Mouse (Mus musculus) heart, postnatal 0 days (tissue): ENCODE data around the gene Prps1l1. TPM values are rescaled to one million over a fixed set of nuclear protein-coding genes. Genes with fewer than 3 reads are reported as not detected.

Experiments
- ATAC-seq: fragments of 200-750 bp; cut with Nextera tagmentation; 2 replicates; pipeline ENCODE4 v1.8.0; 2017; ENCODE audit warnings: low read depth, moderate number of reproducible peaks, moderate library complexity; ENCODE audit not compliant: insufficient read depth
- DNase-seq: peaks from one replicate; pipeline ENCODE4 v3.0.0-alpha.2; 2016; ENCODE audit warnings: low spot score
- H3K27ac ChIP-seq: fragments of 300-500 bp; sonication (generic); 2 replicates; pipeline ENCODE4 v1.5.1; 2014; ENCODE audit warnings: low read depth, mild to moderate bottlenecking
- H3K27me3 ChIP-seq: fragments of 300-500 bp; sonication (generic); 2 replicates; pipeline ENCODE4 v1.6.1; 2014; ENCODE audit warnings: low read length, mixed read lengths; ENCODE audit not compliant: control insufficient read depth, insufficient read depth
- H3K36me3 ChIP-seq: fragments of 300-500 bp; sonication (generic); replicated peaks from 2 replicates; pipeline ENCODE4 v1.6.1; 2014; ENCODE audit warnings: low read length, mixed read lengths; ENCODE audit not compliant: control insufficient read depth, insufficient read depth
- H3K4me1 ChIP-seq: fragments of 300-500 bp; sonication (generic); 2 replicates; pipeline ENCODE4 v1.6.1; 2014; ENCODE audit warnings: antibody characterized with exemption; ENCODE audit not compliant: control insufficient read depth, insufficient read depth
- H3K4me2 ChIP-seq: fragments of 300-500 bp; sonication (generic); 2 replicates; pipeline ENCODE4 v1.6.1; 2014; ENCODE audit warnings: low read depth, mild to moderate bottlenecking, low read length, moderate library complexity
- H3K4me3 ChIP-seq: fragments of 300-500 bp; sonication (generic); 2 replicates; pipeline ENCODE4 v1.5.1; 2014; ENCODE audit warnings: low read depth, low read length
- H3K9ac ChIP-seq: fragments of 300-500 bp; sonication (generic); replicated peaks from 2 replicates; pipeline ENCODE4 v1.6.1; 2014; ENCODE audit warnings: low read depth, low read length, mixed read lengths
- H3K9me3 ChIP-seq: fragments of 300-500 bp; sonication (generic); replicated peaks from 2 replicates; pipeline ENCODE4 v1.6.1; 2016; ENCODE audit warnings: low read length; ENCODE audit not compliant: control insufficient read depth
- CTCF ChIP-seq: IDR thresholded peaks from 2 replicates; pipeline ENCODE4 v1.5.1; 2016; ENCODE audit warnings: antibody characterized with exemption, control low read depth, low read depth
- EP300 ChIP-seq: IDR thresholded peaks from 2 replicates; pipeline ENCODE4 v1.6.1; 2016; ENCODE audit warnings: antibody characterized with exemption, low read depth
- WGBS: fragments of 180-500 bp; shearing (Covaris S2); extraction: QIAGEN DNeasy Blood & Tissue Kit; methylation state at CpG from one replicate; pipeline ENCODE4 v1.1.7; 2014; 5-methylcytosine and 5-hydroxymethylcytosine counted together
- polyA plus RNA-seq: library from polyadenylated mRNA; unstranded; fragments of >200 nt; fragmentation: Nextera tagmentation; extraction: Ambion mirVana; gene quantifications from 2 replicates; pipeline ENCODE4 v1.2.1, GENCODE M21; 2015
- total RNA-seq: library from RNA; depleted of rRNA; stranded (reverse); fragments of >200 nt; gene quantifications from 2 replicates; pipeline ENCODE4 v1.2.3, GENCODE M21; 2014; ENCODE audit warnings: low replicate concordance

The Prps1l1 gene
- total and polyA plus RNA-seq, 2 experiments from 2014 or later: not detected

GRCm38 (mm10) chr12:34989537-34990200, 5.1 kb downstream of the Prps1l1 start:
- 72% methylated on average over 7 of the region's 7 CpGs for WGBS
- Histone ChIP-seq H3K27me3 (no peaks in the 10 kb centered on the region), H3K27ac (no peak overlapping the region), H3K36me3 (no peaks in the 10 kb centered on the region), H3K9me3 (no peaks in the 10 kb centered on the region), H3K4me2 (no peak overlapping the region), H3K4me1 (no peaks in the 10 kb centered on the region), H3K4me3 (no peak overlapping the region), H3K9ac (no peak overlapping the region)
- DNase-seq (no peak), ATAC-seq (no peak)
- TF ChIP-seq CTCF (no peak), EP300 (no peak)

- H3K9ac ChIP-seq: no peak overlapping the region
- no peaks in the 10 kb centered on the region for H3K4me1 ChIP-seq
- no peaks in the 10 kb centered on the region for H3K27me3 ChIP-seq
- no peak overlapping the region for H3K4me3 ChIP-seq
- no peak for DNase-seq
- ATAC-seq: no peak
- H3K27ac ChIP-seq: no peak overlapping the region
- H3K4me2 ChIP-seq: no peak overlapping the region
- H3K9me3 ChIP-seq: no peaks in the 10 kb centered on the region
- 74% methylated on average over 4 of the region's 4 CpGs for WGBS
- TF ChIP-seq CTCF (no peak), EP300 (no peak)
- H3K36me3 ChIP-seq: no peaks in the 10 kb centered on the region
Measured at GRCm38 (mm10) chr12:34990387-34990786, 5.8 kb downstream of the Prps1l1 start.

GRCm38 (mm10) chr12:34991900-34992299, 7.3 kb downstream of the Prps1l1 start:
- no peaks in the 10 kb centered on the region for H3K36me3 ChIP-seq
- H3K4me2 ChIP-seq: no peak overlapping the region
- no peaks in the 10 kb centered on the region for H3K4me1 ChIP-seq
- no peak for DNase-seq
- H3K4me3 ChIP-seq: no peak overlapping the region
- no peak for ATAC-seq
- H3K9me3 ChIP-seq: peaks cover 4% of the 10 kb centered on the region; the same call in 1 of the 2 replicates
- WGBS: 77% methylated on average over 2 of the region's 2 CpGs
- H3K9ac ChIP-seq: no peak overlapping the region
- TF ChIP-seq CTCF: no peak
- TF ChIP-seq EP300: no peak
- H3K27me3 ChIP-seq: no peaks in the 10 kb centered on the region
- no peak overlapping the region for H3K27ac ChIP-seq

- no peak for TF ChIP-seq EP300
- no peak for TF ChIP-seq CTCF
- H3K9me3 ChIP-seq: peaks cover 4% of the 10 kb centered on the region; the same call in 1 of the 2 replicates
- no peak overlapping the region for H3K27ac ChIP-seq
- 88% methylated on average over 3 of the region's 3 CpGs for WGBS
- no peak for ATAC-seq
- DNase-seq: no peak
- no peak overlapping the region for H3K4me2 ChIP-seq
- H3K36me3 ChIP-seq: no peaks in the 10 kb centered on the region
- no peak overlapping the region for H3K4me3 ChIP-seq
- no peaks in the 10 kb centered on the region for H3K27me3 ChIP-seq
- no peaks in the 10 kb centered on the region for H3K4me1 ChIP-seq
- H3K9ac ChIP-seq: no peak overlapping the region
Measured at GRCm38 (mm10) chr12:34997597-34998182, 13.1 kb downstream of the Prps1l1 start.

- Histone ChIP-seq H3K36me3 (no peaks in the 10 kb centered on the region), H3K27me3 (no peaks in the 10 kb centered on the region), H3K4me1 (no peaks in the 10 kb centered on the region), H3K4me2 (no peak overlapping the region), H3K9ac (no peak overlapping the region), H3K4me3 (no peak overlapping the region), H3K27ac (no peak overlapping the region), H3K9me3 (peaks cover 4% of the 10 kb centered on the region; the same call in 1 of the 2 replicates)
- TF ChIP-seq CTCF (no peak), EP300 (no peak)
- ATAC-seq: no peak
- no peak for DNase-seq
- 73% methylated on average over 12 of the region's 12 CpGs for WGBS
Measured at GRCm38 (mm10) chr12:34998778-34999467, 14.4 kb downstream of the Prps1l1 start.
